Mouse (Mus musculus) thymus, adult 2 months (tissue): ENCODE results near the gene Rnf187.

ENCODE experiments used
- CTCF ChIP-seq: fragments of 200-500 bp; IDR thresholded peaks from 2 replicates; pipeline ENCODE4 v1.5.1; 2012; ENCODE audit warnings: mild to moderate bottlenecking, control low read depth, low read length, moderate library complexity, borderline replicate concordance; ENCODE audit not compliant: control insufficient read depth, poor library complexity, insufficient read depth; ENCODE audit errors: extremely low read depth
- POLR2A ChIP-seq: fragments of 200-500 bp; IDR thresholded peaks from 2 replicates; pipeline ENCODE4 v1.6.1; 2012; ENCODE audit warnings: mild to moderate bottlenecking, low read length, control low read depth, moderate library complexity; ENCODE audit not compliant: control insufficient read depth, poor library complexity, insufficient read depth; ENCODE audit errors: extremely low read depth

- TF ChIP-seq POLR2A (no peak), CTCF (no peak)
Measured at GRCm38 (mm10) chr11:58944136-58944535, 5.4 kb upstream of the Rnf187 start.
